Mouse (Mus musculus) adrenal gland, postnatal 10 days (tissue): ENCODE data around the gene Gnao1. TPM values are rescaled to one million over a fixed set of nuclear protein-coding genes. Genes with fewer than 3 reads are reported as not detected.

ENCODE experiments used
- DNase-seq: peaks from one replicate; pipeline ENCODE4 v3.0.0; 2021; ENCODE audit warnings: mixed read lengths
- total RNA-seq, 2 experiments: library from RNA; stranded (reverse); gene quantifications; 2 replicates each; pipeline ENCODE4 v1.2.3; 2021

Gnao1 gene
- total RNA-seq, 2 experiments from 2014 or later, result 40.4 to 60.8 TPM

DNA sequence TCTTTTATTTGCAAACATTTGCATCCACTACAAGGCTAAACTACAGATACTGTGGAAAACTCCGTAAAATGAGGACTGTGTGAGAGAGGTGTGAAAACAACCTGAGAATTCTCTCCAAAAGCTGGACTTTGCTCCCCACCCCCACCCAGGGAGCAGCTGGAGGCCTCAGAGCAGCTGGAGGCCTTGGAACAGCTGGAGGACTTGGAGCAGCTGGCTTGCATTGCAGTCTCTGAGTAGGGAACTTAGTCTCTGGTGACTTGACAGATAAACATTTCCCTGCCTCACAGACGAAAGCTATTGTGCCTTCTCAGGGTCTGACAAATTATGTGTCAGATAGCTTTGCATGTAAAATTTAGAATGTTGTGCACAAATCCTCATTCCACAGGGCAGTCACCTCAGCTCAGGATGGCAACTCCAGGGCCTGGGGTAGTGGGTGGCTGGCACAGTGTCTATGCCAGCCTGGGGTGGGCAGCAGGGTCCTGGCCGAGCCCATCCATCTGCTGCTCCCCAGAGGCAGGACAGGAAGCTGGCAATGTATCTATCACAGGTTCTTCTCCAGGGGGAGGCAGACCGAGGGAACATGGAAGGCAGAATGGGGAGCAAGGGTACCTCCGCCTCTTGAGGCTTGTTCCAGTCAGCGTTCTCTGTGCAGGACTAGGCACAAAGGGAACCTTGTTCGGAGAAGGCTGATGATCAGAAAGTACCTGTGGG lies 87.2 kb downstream of the Gnao1 start:
- DNase-seq, result no peak

DNA sequence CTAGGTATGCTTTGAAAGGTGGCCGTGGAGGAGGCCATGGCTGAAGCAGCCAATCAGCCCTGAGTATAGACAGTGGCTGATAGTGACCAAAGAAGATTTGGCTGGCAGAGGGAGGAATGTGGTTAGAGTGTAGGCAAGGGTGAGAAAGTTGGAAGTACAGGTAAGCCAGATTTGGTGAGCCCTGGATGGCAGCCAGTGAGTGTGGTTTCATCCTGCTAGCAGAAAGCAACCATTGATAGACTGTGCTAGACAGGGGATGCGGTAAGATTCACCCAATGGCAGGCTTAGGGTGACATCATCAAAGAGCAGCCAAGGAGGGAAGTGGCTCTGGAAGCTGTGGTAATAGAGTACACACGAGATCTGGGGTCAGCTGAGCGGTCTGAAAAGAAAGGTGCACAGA lies 88.8 kb downstream of the Gnao1 start:
- DNase-seq, result no peak

DNA sequence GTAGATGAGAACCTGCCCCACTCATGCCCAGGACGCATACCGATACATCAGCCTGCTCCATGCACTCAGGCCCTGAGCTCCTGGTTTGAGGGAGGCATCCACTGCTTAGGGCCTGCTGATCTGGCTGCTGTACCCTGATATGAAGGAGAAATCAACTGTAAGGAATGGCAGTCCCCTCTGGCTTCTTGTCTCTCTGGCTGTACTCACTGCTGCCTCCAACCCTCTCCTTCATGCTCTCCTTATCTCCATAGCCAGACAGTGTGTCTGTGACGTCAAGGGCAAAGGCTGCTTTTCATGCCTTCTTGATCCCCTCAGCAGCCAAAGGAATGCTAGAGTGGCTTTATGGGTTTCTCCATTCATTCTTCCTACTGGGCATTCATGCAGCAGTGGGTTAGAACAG lies 92.3 kb downstream of the Gnao1 start:
- no peak for DNase-seq

GRCm38 (mm10) chr8:93906961-93907360 lies 97.2 kb downstream of the Gnao1 start:
- no peak for DNase-seq

GRCm38 (mm10) chr8:93907987-93908441 lies 98.2 kb downstream of the Gnao1 start:
- DNase-seq, result no peak

DNA sequence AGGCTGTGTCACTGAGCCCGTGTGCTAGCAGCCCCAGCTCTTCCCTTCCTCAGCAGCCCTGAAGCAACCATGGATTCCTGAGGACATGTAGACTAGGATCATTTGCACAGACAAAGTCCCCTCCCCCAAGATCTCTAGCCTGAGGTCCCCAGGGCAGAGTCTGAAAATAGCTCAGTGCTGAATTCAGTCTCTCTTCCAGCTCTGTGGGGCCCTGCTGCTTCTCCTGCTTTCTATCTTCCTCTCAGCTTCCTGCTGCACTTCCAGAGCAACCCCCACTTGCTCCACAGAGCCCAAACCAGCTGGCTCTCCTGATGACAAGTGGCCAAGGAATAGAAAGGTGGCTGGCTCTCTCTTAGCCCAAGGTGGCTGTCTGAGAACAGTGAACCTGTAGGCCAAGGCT lies 98.8 kb downstream of the Gnao1 start:
- no peak for DNase-seq

DNA sequence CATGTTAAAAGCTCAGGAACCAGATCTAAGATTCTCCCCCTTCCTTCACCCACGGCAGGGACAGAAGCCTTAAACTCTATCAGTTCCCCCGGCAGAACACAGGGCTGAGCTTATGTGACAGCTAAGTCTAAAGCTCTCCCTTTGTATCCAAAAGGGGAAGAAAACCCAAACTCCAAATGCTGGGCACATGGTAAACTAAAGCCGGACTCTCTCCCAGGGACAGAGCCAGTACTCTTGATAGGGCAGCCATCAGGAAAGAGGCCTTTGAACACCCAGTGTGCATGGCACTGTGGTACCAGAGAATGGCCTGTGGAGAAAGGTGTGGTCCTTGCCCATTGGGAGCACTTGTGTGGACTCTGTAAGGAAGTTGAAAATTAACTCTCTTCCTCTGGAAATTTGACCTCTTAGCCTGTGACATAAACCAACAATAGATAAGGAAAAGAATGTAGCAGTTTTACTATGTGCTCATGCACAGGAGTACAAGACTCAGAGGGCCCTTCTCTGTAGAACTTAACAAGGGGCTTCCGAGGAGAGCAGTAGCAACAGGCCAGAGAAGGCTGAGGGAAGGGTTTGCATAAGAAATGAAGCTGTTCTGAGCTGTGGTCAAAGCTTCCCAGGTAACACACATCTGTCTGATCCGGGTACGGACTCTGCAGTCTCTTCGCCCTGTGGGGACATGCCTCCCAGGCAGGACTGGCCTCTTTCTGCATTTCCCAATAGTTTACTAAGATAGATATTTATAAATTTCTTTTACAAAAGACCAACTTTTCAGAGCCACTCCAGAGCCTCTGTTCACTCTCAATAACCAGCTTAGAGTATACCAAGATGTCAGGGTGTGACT lies 102.2 kb downstream of the Gnao1 start:
- DNase-seq, result no peak

GRCm38 (mm10) chr8:93917859-93918421 lies 108.2 kb downstream of the Gnao1 start:
- peak; percentile 79 for DNase-seq

- DNase-seq, result no peak
These were observed 108.8 kb downstream of the Gnao1 start for GRCm38 (mm10) chr8:93918580-93918979.

DNA sequence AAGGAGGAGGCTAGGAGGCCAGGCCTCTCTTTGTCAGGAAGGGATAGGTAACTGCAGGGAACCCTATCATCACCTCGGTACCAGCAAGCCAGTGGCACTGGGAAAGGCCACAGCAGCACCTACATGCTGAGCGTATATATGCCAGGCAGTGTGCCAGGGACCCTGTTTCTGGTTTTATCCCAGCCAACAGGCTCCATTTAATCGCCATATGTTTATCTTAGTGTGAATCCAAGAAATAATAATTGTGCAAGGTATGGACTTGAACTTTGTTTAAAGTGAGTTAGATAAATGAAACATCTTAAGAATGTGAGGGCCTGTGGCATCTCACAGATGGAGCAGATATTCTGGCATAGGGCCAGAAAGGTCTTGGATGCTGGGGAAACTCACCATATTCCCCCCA lies 109.7 kb downstream of the Gnao1 start:
- DNase-seq, result no peak

- no peak for DNase-seq
These were observed 110.3 kb downstream of the Gnao1 start for GRCm38 (mm10) chr8:93919916-93920589.

GRCm38 (mm10) chr8:93920590-93920948 lies 110.8 kb downstream of the Gnao1 start:
- no peak for DNase-seq

DNA sequence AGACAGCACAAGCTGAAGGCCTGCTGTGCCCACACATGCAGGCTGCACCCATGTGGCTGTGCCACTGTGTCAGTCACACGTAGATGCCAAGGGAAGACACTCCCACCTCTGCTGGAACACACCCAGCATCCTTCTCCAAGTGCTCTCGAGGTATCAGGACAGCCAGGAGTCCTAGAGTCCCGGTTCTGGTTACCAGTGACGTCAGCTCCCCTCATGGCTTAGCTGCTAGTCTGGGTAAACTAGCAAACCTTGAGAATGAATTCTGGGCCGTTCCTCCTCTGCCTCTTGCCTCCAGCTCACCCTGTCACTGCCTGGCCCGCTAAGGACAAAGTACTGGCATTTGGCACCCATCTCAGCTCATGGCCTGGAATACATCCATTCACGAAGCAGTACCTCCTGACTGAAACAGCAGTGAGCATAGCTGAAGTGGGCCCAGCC lies 114.2 kb downstream of the Gnao1 start:
- no peak for DNase-seq

DNA sequence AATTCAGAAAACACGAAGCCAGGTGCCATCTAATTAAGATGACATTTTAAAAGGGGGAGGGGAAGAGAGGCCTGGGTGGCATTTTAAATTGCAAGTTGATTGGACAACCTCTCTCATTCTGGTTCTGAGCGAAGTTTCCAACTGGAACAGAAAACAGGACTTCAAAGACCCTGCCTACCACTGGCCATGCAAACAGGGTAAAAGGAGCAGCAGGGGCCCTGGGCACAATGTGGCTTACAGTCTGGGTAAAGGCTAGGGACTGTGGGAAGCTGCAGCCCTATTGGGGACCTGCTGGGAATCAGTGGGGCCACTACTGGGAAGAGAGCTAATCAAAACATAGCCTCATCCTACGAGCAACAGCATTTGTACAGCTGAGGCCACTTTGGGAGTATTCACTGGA lies 115.7 kb downstream of the Gnao1 start:
- DNase-seq, result no peak

DNA sequence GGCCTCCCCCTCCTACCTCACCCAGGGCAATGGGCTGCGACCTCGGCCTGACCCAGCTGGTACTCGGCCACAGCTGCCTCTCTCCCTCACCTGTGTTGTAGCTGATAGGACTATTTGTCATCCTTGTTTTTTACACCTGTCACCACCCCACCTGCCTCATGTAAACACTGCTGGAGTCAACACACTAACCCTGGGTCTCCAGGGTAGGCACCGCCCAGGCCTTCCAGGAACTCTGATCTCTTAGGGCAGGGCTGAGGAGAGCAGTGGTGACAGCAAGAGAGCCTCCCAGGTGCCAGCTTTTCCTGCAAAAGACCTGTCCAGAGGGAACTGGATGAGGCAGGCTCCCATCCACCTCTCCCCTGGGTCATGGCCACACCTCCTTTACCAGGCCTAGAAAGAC lies 119.5 kb downstream of the Gnao1 start:
- no peak for DNase-seq

DNA sequence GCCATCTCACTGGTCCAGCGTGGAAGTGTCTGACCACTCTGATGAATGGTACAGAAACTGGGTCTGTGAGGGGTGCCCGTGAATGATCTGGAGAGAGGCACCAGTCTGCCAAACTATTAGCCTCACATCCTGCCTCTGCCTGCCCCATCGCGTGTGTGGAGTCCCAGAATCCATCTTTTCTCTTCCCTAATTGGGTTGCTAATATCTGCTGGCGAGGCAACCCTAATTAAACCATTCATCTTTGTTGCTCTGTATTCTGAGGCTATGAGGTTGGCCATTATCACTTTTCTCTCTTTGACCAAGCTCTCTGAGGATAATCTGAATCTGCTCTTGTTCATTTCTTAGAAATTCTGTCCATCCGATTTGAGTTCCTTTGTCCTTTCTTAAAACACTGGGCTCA lies 121.6 kb downstream of the Gnao1 start:
- DNase-seq, result no peak

GRCm38 (mm10) chr8:93932873-93933272 lies 123.1 kb downstream of the Gnao1 start:
- DNase-seq, result peak; percentile 86

DNA sequence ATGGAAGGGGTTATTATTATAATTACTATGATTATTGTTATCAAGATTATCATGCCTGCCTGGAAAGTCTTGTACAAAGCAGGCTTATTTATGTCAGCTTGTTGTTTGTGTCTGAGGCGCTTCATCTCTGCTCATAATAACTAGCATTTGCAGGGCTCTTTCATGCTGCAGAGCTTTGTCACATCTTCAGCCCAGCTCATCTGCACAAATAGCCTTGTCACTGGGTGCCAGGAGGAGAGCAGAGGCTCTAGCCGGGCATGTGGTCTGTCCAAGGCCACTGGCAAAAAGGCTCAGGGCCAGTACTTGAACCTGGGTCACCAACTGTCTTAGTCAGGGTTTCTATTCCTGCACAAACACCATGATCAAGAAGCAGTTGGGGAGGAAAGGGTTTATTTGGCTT lies 123.5 kb downstream of the Gnao1 start:
- no peak for DNase-seq

- no peak for DNase-seq
These were observed 128.4 kb downstream of the Gnao1 start for GRCm38 (mm10) chr8:93938193-93938592.

GRCm38 (mm10) chr8:93940542-93941423 lies 131.0 kb downstream of the Gnao1 start:
- no peak for DNase-seq

DNA sequence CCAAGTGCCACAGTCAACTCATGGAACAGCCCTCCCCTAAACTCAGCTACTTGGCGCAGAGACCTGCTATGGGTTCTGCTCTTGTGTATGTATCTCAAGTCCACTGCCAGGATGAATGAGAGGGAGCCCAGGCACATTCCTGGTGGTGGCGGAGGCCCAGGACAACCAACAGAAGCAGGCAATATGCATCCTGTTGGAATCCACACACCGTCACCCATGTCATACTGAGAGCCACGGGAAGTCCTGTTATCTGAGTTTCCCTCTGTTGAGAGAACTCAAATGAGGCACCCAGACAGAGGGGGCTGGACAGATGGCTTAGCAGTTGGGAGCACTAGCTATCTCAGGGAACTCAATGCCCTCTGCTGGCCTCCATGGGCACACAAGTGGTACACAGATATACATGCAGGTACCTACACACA lies 131.9 kb downstream of the Gnao1 start:
- DNase-seq, result no peak

- no peak for DNase-seq
These were observed 136.0 kb downstream of the Gnao1 start for GRCm38 (mm10) chr8:93945781-93946180.
